Mouse (Mus musculus) liver, postnatal 0 days (tissue): ENCODE results near the gene Pcp4l1. TPM values are rescaled to one million over a fixed set of nuclear protein-coding genes. Genes with fewer than 3 reads are reported as not detected.

Experiments
- ATAC-seq: fragments of 200-750 bp; cut with Nextera tagmentation; 2 replicates; pipeline ENCODE4 v1.8.0; 2017; ENCODE audit warnings: mild to moderate bottlenecking, moderate library complexity
- DNase-seq: peaks from one replicate; pipeline ENCODE4 v3.0.0-alpha.2; 2016
- H3K27ac ChIP-seq: fragments of 300-500 bp; sonication (generic); 2 replicates; pipeline ENCODE4 v1.5.1; 2014; ENCODE audit warnings: antibody characterized with exemption, moderate library complexity, mild to moderate bottlenecking, low read depth
- H3K27me3 ChIP-seq: fragments of 300-500 bp; sonication (generic); 2 replicates; pipeline ENCODE4 v1.6.1; 2014; ENCODE audit warnings: low read length, control low read depth, mixed read lengths; ENCODE audit not compliant: insufficient read depth
- H3K36me3 ChIP-seq: fragments of 300-500 bp; sonication (generic); replicated peaks from 2 replicates; pipeline ENCODE4 v1.6.1; 2014; ENCODE audit warnings: mild to moderate bottlenecking, control low read depth, low read length, moderate library complexity, mixed read lengths; ENCODE audit not compliant: insufficient read depth
- H3K4me1 ChIP-seq: fragments of 300-500 bp; sonication (generic); 2 replicates; pipeline ENCODE4 v1.6.1; 2014; ENCODE audit warnings: antibody characterized with exemption, mild to moderate bottlenecking, control low read depth; ENCODE audit not compliant: insufficient read depth
- H3K4me2 ChIP-seq: fragments of 300-500 bp; sonication (generic); 2 replicates; pipeline ENCODE4 v1.6.1; 2014; ENCODE audit warnings: low read depth, mild to moderate bottlenecking, low read length, moderate library complexity, mixed read lengths
- H3K4me3 ChIP-seq: fragments of 300-500 bp; sonication (generic); 2 replicates; pipeline ENCODE4 v1.5.1; 2014; ENCODE audit warnings: low read depth, low read length
- H3K9ac ChIP-seq: fragments of 300-500 bp; sonication (generic); replicated peaks from 2 replicates; pipeline ENCODE4 v1.6.1; 2014; ENCODE audit warnings: mild to moderate bottlenecking, moderate library complexity
- H3K9me3 ChIP-seq: fragments of 300-500 bp; sonication (generic); 2 replicates; pipeline ENCODE4 v1.6.1; 2016; ENCODE audit warnings: mild to moderate bottlenecking, control low read depth, low read length, mixed read lengths
- CTCF ChIP-seq: sonication (generic); IDR thresholded peaks from 2 replicates; pipeline ENCODE4 v1.5.1; 2016; ENCODE audit warnings: antibody characterized with exemption, low read depth
- EP300 ChIP-seq: IDR thresholded peaks from 2 replicates; pipeline ENCODE4 v1.6.1; 2016; ENCODE audit warnings: antibody characterized with exemption, low read depth, mild to moderate bottlenecking
- WGBS: fragments of 180-500 bp; shearing (Covaris S2); extraction: QIAGEN DNeasy Blood & Tissue Kit; methylation state at CpG from one replicate; pipeline ENCODE4 v1.1.7; 2014; ENCODE audit not compliant: insufficient replicate concordance; 5-methylcytosine and 5-hydroxymethylcytosine counted together
- polyA plus RNA-seq: library from polyadenylated mRNA; unstranded; fragments of >200 nt; fragmentation: Nextera tagmentation; extraction: Ambion mirVana; gene quantifications from 2 replicates; pipeline ENCODE4 v1.2.1, GENCODE M21; 2015

Gene Pcp4l1
- polyA plus RNA-seq, 1 experiment from 2014 or later, result 8.2 TPM

- Histone ChIP-seq H3K27ac (peak overlapping the region; percentile 95), H3K27me3 (no peaks in the 10 kb centered on the region), H3K4me1 (peaks cover 19% of the 10 kb centered on the region), H3K9me3 (no peaks in the 10 kb centered on the region), H3K9ac (no peak overlapping the region), H3K36me3 (peaks cover 11% of the 10 kb centered on the region), H3K4me2 (no peak overlapping the region), H3K4me3 (no peak overlapping the region)
- ATAC-seq (peak; percentile 62), DNase-seq (peak; percentile 75)
- TF ChIP-seq CTCF (no peak), EP300 (no peak; the same call in 1 of the 2 replicates)
- WGBS, result 61% methylated on average over 2 of the region's 2 CpGs
These were observed 27.7 kb upstream of the Pcp4l1 start for GRCm38 (mm10) chr1:171223796-171224195.

GRCm38 (mm10) chr1:171223168-171223567, 27.1 kb upstream of the Pcp4l1 start:
- ATAC-seq (no peak), DNase-seq (no peak)
- no peaks in the 10 kb centered on the region for H3K9me3 ChIP-seq
- TF ChIP-seq EP300, result no peak
- no peak for TF ChIP-seq CTCF
- peak overlapping the region; percentile 92 for H3K4me2 ChIP-seq
- H3K36me3 ChIP-seq, result peaks cover 18% of the 10 kb centered on the region
- H3K4me3 ChIP-seq, result peak overlapping the region; percentile 66
- peaks cover 19% of the 10 kb centered on the region for H3K4me1 ChIP-seq
- 55% methylated on average over 6 of the region's 6 CpGs for WGBS
- H3K27ac ChIP-seq, result peak overlapping the region; percentile 95
- H3K27me3 ChIP-seq, result no peaks in the 10 kb centered on the region
- peak overlapping the region; percentile 61 for H3K9ac ChIP-seq

- 2% methylated on average over 28 of the region's 28 CpGs for WGBS
- ATAC-seq (peak; percentile 87), DNase-seq (peak; percentile 89)
- peaks cover 19% of the 10 kb centered on the region for H3K4me1 ChIP-seq
- no peaks in the 10 kb centered on the region for H3K9me3 ChIP-seq
- peak within 1 kb of the TSS; percentile 61 for H3K9ac ChIP-seq
- H3K27ac ChIP-seq, result peak within 1 kb of the TSS; percentile 95
- peak within 1 kb of the TSS; percentile 92 for H3K4me2 ChIP-seq
- no peaks in the 10 kb centered on the region for H3K27me3 ChIP-seq
- TF ChIP-seq CTCF (peak; percentile 80), EP300 (no peak; the same call in 1 of the 2 replicates)
- peaks cover 18% of the 10 kb centered on the region for H3K36me3 ChIP-seq
- H3K4me3 ChIP-seq, result peak within 1 kb of the TSS; percentile 66
These were observed 26.4 kb upstream of the Pcp4l1 start, which contains the start of gene Tomm40l for GRCm38 (mm10) chr1:171222238-171223155. Gene Tomm40l (minus strand): TSS chr1:171222514.

- H3K9ac ChIP-seq, result peak overlapping the region; percentile 52
- peak overlapping the region; percentile 66 for H3K4me3 ChIP-seq
- H3K4me2 ChIP-seq, result peak overlapping the region; percentile 92
- DNase-seq (peak; percentile 22), ATAC-seq (no peak)
- no peaks in the 10 kb centered on the region for H3K27me3 ChIP-seq
- peaks cover 19% of the 10 kb centered on the region for H3K4me1 ChIP-seq
- H3K9me3 ChIP-seq, result no peaks in the 10 kb centered on the region
- H3K27ac ChIP-seq, result peak overlapping the region; percentile 49
- TF ChIP-seq EP300 (no peak), CTCF (no peak)
- H3K36me3 ChIP-seq, result peaks cover 18% of the 10 kb centered on the region
- 9% methylated on average over 22 of the region's 22 CpGs for WGBS
These were observed 25.5 kb upstream of the Pcp4l1 start for GRCm38 (mm10) chr1:171221281-171222193.

- Histone ChIP-seq H3K4me1 (peaks cover 24% of the 10 kb centered on the region), H3K9me3 (no peaks in the 10 kb centered on the region), H3K27ac (peak overlapping the region; percentile 24; the same call in 1 of the 2 replicates), H3K4me3 (peak overlapping the region; percentile 66), H3K36me3 (peaks cover 18% of the 10 kb centered on the region), H3K4me2 (peak overlapping the region; percentile 92), H3K9ac (peak overlapping the region; percentile 52), H3K27me3 (no peaks in the 10 kb centered on the region)
- TF ChIP-seq CTCF (peak; percentile 94), EP300 (no peak)
- DNase-seq (peak; percentile 90), ATAC-seq (peak; percentile 9)
- 9% methylated on average over 10 of the region's 10 CpGs for WGBS
These were observed 24.8 kb upstream of the Pcp4l1 start for GRCm38 (mm10) chr1:171220871-171221270.
